Mouse (Mus musculus) hindbrain, embryonic 10.5 days (tissue): ENCODE results near the gene Sh3bp5. TPM values are rescaled to one million over a fixed set of nuclear protein-coding genes. Genes with fewer than 3 reads are reported as not detected.

Experiments used
- DNase-seq: peaks from one replicate; pipeline ENCODE4 v3.0.0-alpha.2; 2017; ENCODE audit warnings: low spot score
- H3K27ac ChIP-seq: fragments of 300-500 bp; sonication (generic); 2 replicates; pipeline ENCODE4 v1.5.1; 2016; ENCODE audit warnings: mild to moderate bottlenecking, moderate library complexity
- H3K27me3 ChIP-seq: fragments of 300-500 bp; sonication (generic); 2 replicates; pipeline ENCODE4 v1.6.1; 2016; ENCODE audit warnings: mild to moderate bottlenecking; ENCODE audit not compliant: poor library complexity, insufficient read depth, severe bottlenecking
- H3K36me3 ChIP-seq: fragments of 300-500 bp; sonication (generic); 2 replicates; pipeline ENCODE4 v1.6.1; 2016; ENCODE audit warnings: mild to moderate bottlenecking, moderate library complexity
- H3K4me1 ChIP-seq: fragments of 300-500 bp; sonication (generic); replicated peaks from 2 replicates; pipeline ENCODE4 v1.6.1; 2016; ENCODE audit warnings: mild to moderate bottlenecking
- H3K4me3 ChIP-seq: fragments of 300-500 bp; sonication (generic); 2 replicates; pipeline ENCODE4 v1.5.1; 2016; ENCODE audit warnings: mild to moderate bottlenecking, moderate library complexity
- H3K9me3 ChIP-seq: fragments of 300-500 bp; sonication (generic); 2 replicates; pipeline ENCODE4 v1.6.1; 2016; ENCODE audit warnings: mild to moderate bottlenecking, moderate library complexity
- WGBS: fragments of 180-500 bp; shearing (Covaris S2); methylation state at CpG from one replicate; pipeline ENCODE4 v1.1.7; 2016; 5-methylcytosine and 5-hydroxymethylcytosine counted together
- polyA plus RNA-seq: library from polyadenylated mRNA; unstranded; fragments of >200 nt; fragmentation: Nextera tagmentation; extraction: Ambion mirVana; gene quantifications from 2 replicates; pipeline ENCODE4 v1.2.1, GENCODE M21; 2016

The Sh3bp5 gene
- polyA plus RNA-seq, 1 experiment from 2014 or later, result 23.7 TPM

DNA sequence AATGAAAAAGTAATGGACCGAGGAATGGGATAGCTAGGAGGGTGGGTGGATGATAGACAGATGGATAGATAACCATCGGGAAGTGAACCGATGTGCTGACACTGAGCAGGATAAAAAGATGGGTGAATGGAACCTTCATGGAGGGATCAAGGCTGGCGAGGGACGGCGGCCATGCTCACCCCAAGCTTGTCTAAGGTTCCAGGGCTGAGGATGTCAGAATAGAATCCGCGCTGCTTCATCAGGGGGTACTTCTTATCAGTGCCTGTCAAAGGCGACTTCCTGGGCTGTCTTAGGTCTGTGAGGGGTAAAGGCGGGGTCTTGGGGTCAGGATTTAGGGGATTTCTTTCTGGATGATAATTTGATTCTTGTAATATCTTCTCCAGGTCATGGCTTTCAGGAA, 116.3 kb downstream of the Sh3bp5 start:
- no peaks in the 10 kb centered on the region for H3K9me3 ChIP-seq
- no peak for DNase-seq
- WGBS, result 84% methylated on average over 10 of the region's 10 CpGs

DNA sequence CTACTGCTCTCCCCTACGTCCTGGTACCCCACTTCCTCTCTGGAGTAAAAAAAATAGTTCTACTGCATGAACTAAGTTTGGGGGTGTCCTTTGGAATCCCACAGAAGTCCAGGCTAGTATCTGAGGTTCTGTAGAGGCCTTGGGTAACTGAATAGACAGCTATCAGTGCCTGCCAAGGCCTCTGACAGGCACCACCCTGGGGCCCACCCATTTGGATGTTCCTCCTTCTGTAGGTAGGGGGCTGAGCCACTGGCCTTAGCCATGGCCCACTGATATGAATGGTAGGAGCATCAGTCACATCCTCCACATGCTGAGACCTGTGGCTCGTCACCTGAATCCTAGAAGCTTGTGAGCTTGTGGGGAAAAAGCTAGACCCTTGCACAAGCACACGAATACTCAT, 118.1 kb downstream of the Sh3bp5 start:
- DNase-seq, result no peak
- WGBS, result 85% methylated on average over 3 of the region's 3 CpGs
- no peak overlapping the region for H3K27ac ChIP-seq

More for the DNA sequence above, 116.3 kb downstream of the Sh3bp5 start:
- H3K27ac ChIP-seq, result no peak overlapping the region
- peaks cover 15% of the 10 kb centered on the region for H3K4me1 ChIP-seq
- no peak overlapping the region for H3K4me3 ChIP-seq
- H3K27me3 ChIP-seq, result no peaks in the 10 kb centered on the region
- H3K36me3 ChIP-seq, result no peaks in the 10 kb centered on the region

DNA sequence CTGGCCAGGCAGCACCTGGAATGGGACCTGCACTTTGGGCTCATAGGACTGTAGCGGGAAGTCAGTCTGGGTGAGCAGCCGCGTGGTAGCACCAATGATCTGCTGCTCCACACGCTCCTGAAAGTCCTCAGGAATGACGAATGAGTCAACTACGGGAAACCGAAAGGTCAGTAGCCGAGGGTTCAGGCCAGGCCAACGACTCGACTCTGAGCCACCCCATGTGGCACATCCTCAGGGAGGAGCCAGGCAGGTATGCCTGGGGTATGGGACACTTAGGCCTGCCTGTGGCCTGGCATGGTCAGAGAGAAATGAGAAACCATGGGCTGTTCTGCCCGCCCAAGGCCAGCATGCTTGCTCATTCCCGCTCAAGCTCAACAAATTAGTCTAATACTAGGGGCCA, 119.3 kb downstream of the Sh3bp5 start:
- H3K27me3 ChIP-seq, result no peaks in the 10 kb centered on the region

More for the DNA sequence above, 118.1 kb downstream of the Sh3bp5 start:
- H3K27me3 ChIP-seq, result no peaks in the 10 kb centered on the region
- H3K36me3 ChIP-seq, result no peaks in the 10 kb centered on the region
- H3K4me3 ChIP-seq, result no peak overlapping the region
- no peaks in the 10 kb centered on the region for H3K9me3 ChIP-seq
- peaks cover 10% of the 10 kb centered on the region for H3K4me1 ChIP-seq

DNA sequence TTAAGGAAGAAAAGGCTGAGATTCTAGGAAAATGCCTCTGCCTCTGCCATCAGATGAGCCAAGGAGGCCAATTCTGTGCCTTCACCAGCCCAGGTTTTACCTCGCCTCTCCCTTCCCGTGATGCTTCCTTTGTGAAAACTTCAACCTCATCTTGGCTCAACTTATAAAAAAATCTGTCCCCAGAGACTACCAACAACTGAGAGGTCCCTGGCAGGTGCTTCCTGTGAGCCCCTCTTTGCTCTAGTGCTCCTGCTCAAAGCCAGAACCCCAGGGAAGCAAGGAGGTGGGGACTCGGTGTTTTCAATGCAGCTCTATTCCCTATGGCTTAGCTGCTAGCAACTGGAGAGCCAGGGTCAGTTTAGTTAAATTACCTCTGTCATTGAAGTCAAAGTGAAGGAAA, 122.7 kb downstream of the Sh3bp5 start:
- WGBS, result 47% methylated on average over 3 of the region's 3 CpGs
- peaks cover 12% of the 10 kb centered on the region for H3K4me1 ChIP-seq
- no peaks in the 10 kb centered on the region for H3K9me3 ChIP-seq
- DNase-seq, result no peak
- H3K27me3 ChIP-seq, result no peaks in the 10 kb centered on the region
- H3K4me3 ChIP-seq, result no peak overlapping the region
- H3K36me3 ChIP-seq, result no peaks in the 10 kb centered on the region
- H3K27ac ChIP-seq, result no peak overlapping the region

More for the DNA sequence above, 119.3 kb downstream of the Sh3bp5 start:
- 83% methylated on average over 12 of the region's 12 CpGs for WGBS
- Histone ChIP-seq H3K9me3 (no peaks in the 10 kb centered on the region), H3K36me3 (no peaks in the 10 kb centered on the region), H3K4me1 (peaks cover 12% of the 10 kb centered on the region), H3K4me3 (no peak overlapping the region), H3K27ac (no peak overlapping the region)
- no peak for DNase-seq

Other genes with a start within 250 kb of the Sh3bp5 start
- 1.5 and 4.3 TPM in 2 replicates for gene Tnnc1, start 227.8 kb downstream of the Sh3bp5 start, polyA plus RNA-seq
- 432 and 459 TPM in 2 replicates for gene Nisch, start 219.1 kb downstream of the Sh3bp5 start, polyA plus RNA-seq
- 0.78 and 0.91 TPM in 2 replicates for gene Sema3g, start 218.2 kb downstream of the Sh3bp5 start, polyA plus RNA-seq
- 12.7 and 13.1 TPM in 2 replicates for gene Phf7, start 184.8 kb downstream of the Sh3bp5 start, polyA plus RNA-seq
- gene Bap1, start 184.6 kb downstream of the Sh3bp5 start, polyA plus RNA-seq, result 121 and 137 TPM in 2 replicates
- gene Dnah1, start 112.2 kb downstream of the Sh3bp5 start, polyA plus RNA-seq, result 6.2 and 7.1 TPM in 2 replicates
- 28.5 and 29.4 TPM in 2 replicates for gene Capn7, start 99.4 kb downstream of the Sh3bp5 start, polyA plus RNA-seq
- 19.3 and 25.1 TPM in 2 replicates for gene Eaf1, start 58.3 kb upstream of the Sh3bp5 start, polyA plus RNA-seq
- gene Mettl6, start 59.0 kb upstream of the Sh3bp5 start, polyA plus RNA-seq, result 62.3 and 80.7 TPM in 2 replicates
- 0.05 TPM in 1 of 2 replicates, not detected in the other for gene Colq, start 155.3 kb upstream of the Sh3bp5 start, polyA plus RNA-seq
- gene Gm49387, start 204.8 kb upstream of the Sh3bp5 start, polyA plus RNA-seq, result 0.95 TPM in 1 of 2 replicates, not detected in the other
- 14.0 and 14.3 TPM in 2 replicates for gene Btd, start 204.9 kb upstream of the Sh3bp5 start, polyA plus RNA-seq
- 8.2 and 8.8 TPM in 2 replicates for gene Hacl1, start 205.2 kb upstream of the Sh3bp5 start, polyA plus RNA-seq